Mouse (Mus musculus): ENCODE results near the gene Sema5b. TPM values are rescaled to one million over a fixed set of nuclear protein-coding genes. Genes with fewer than 3 reads are reported as not detected.

Sema5b gene
- polyA plus RNA-seq, 1 experiment = 6.5 TPM

GRCm38 (mm10) chr16:35593474-35593873 is 52.5 kb downstream of the Sema5b start:
- no peak for DNase-seq (ENCODE audit: low read depth)

- no peak for DNase-seq (ENCODE audit: low read depth)
Observed at GRCm38 (mm10) chr16:35596241-35596640, 55.3 kb downstream of the Sema5b start.

GRCm38 (mm10) chr16:35596661-35597350 is 55.9 kb downstream of the Sema5b start:
- DNase-seq (ENCODE audit: low read depth) = no peak

- DNase-seq (ENCODE audit: low read depth) = no peak
Observed at GRCm38 (mm10) chr16:35597991-35598390, 57.0 kb downstream of the Sema5b start.

- no peak for DNase-seq (ENCODE audit: low read depth)
Observed at GRCm38 (mm10) chr16:35598802-35599201, 57.9 kb downstream of the Sema5b start.

GRCm38 (mm10) chr16:35600282-35600681 is 59.3 kb downstream of the Sema5b start:
- no peak for DNase-seq (ENCODE audit: low read depth)

GRCm38 (mm10) chr16:35601426-35601825 is 60.5 kb downstream of the Sema5b start:
- no peak for DNase-seq (ENCODE audit: low read depth)

GRCm38 (mm10) chr16:35602529-35602928 is 61.6 kb downstream of the Sema5b start:
- DNase-seq (ENCODE audit: low read depth) = no peak

- peak; percentile 30 for DNase-seq (ENCODE audit: low read depth)
Observed at GRCm38 (mm10) chr16:35603729-35604522, 63.0 kb downstream of the Sema5b start.

- DNase-seq (ENCODE audit: low read depth) = no peak
Observed at GRCm38 (mm10) chr16:35607250-35607649, 66.3 kb downstream of the Sema5b start.

GRCm38 (mm10) chr16:35608244-35608643 is 67.3 kb downstream of the Sema5b start:
- no peak for DNase-seq (ENCODE audit: low read depth)

- DNase-seq (ENCODE audit: low read depth) = no peak
Observed at GRCm38 (mm10) chr16:35609561-35609960, 68.6 kb downstream of the Sema5b start.

- DNase-seq (ENCODE audit: low read depth) = no peak
Observed at GRCm38 (mm10) chr16:35613851-35614804, 73.2 kb downstream of the Sema5b start.

GRCm38 (mm10) chr16:35617732-35618131 is 76.8 kb downstream of the Sema5b start:
- no peak for DNase-seq (ENCODE audit: low read depth)

GRCm38 (mm10) chr16:35623026-35623425 is 82.1 kb downstream of the Sema5b start:
- DNase-seq (ENCODE audit: low read depth) = no peak

- DNase-seq (ENCODE audit: low read depth) = no peak
Observed at GRCm38 (mm10) chr16:35623986-35624385, 83.0 kb downstream of the Sema5b start.

GRCm38 (mm10) chr16:35624877-35625276 is 83.9 kb downstream of the Sema5b start:
- DNase-seq (ENCODE audit: low read depth) = no peak

- no peak for DNase-seq (ENCODE audit: low read depth)
Observed at GRCm38 (mm10) chr16:35625286-35626020, 84.5 kb downstream of the Sema5b start.

- no peak for DNase-seq (ENCODE audit: low read depth)
Observed at GRCm38 (mm10) chr16:35627992-35628607, 87.2 kb downstream of the Sema5b start.

GRCm38 (mm10) chr16:35630470-35631183 is 89.7 kb downstream of the Sema5b start:
- DNase-seq (ENCODE audit: low read depth) = no peak

All from gonadal fat pad, adult 2 months (tissue).